Mouse (Mus musculus) embryonic stem cell, embryonic (primary cell): ENCODE results near the gene Rph3al.

Source experiments
- CTCF ChIA-PET, 4 experiments: fragments of 300-600 bp in 2 of 4; fragments of 350-600 bp in 2 of 4; sonication (Branson Sonifier 250); formaldehyde crosslinking; loops; one replicate each; lab custom pipeline; 2022; ENCODE audit warnings: inconsistent platforms in 2 of 4; lab: Charles Lee
- POLR2A ChIA-PET, 4 experiments: fragments of 300-600 bp in 2 of 4; fragments of 350-600 bp in 2 of 4; sonication (Branson Sonifier 250); formaldehyde crosslinking; loops; one replicate each; lab custom pipeline; 2022; ENCODE audit warnings: antibody characterized with exemption in 4 of 4, inconsistent platforms in 1 of 4; lab: Charles Lee

The Rph3al gene

DNA sequence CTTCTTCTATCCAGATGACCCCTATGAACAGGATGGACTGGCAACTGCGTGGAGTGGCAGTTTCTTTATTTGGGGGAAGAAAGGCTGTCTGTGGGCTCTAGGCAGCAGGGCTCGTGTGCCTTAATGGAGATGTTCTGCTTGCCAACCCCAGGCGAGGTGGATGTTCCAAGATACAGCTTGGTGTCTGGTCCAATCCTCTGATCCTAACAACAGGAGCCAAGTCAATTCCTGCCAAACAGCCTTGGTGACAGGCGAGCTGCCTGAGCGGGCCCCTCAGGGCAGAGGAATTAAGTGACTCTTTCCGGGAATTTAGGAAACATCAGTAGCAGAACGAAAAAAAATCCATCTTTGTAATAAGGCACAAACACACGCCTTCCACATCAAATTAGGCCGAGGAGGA lies 38.6 kb downstream of the Rph3al start:
- ChIA-PET CTCF (interaction anchor here (0.6 to 4.7 kb wide), 8 partner anchors 13 to 124 kb away, joined by 3 to 24 read pairs (median 4); no protein-coding TSS in a partner anchor), POLR2A (interaction anchor here in 1 of 4 experiments (1.1 kb wide), 1 partner anchor 57 kb away, joined by 3 read pairs; no protein-coding TSS in a partner anchor)

DNA sequence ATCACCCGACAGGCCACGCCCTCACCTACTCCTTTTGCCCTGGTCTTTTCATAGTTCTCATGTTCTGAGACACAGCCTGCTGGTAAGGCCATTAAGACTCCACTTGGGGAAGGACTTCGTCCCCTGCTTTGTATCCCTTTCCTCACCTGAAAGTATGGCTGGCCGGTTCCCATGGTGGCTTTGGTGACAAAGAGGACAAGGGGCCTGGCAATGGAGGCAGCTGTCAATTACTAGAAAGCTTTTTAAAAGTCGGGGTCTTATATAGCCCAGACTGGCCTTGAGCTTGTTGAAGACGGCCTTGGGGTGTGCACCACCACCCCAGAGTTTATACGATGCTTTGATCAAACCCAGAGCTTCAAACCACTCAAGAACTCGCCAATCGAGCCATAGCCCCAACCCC lies 39.7 kb downstream of the Rph3al start:
- CTCF ChIA-PET: interaction anchor here in 2 of 4 experiments (0.6 to 1.5 kb wide), 3 partner anchors 117 to 323 kb away, joined by 3 to 4 read pairs (median 3); no protein-coding TSS in a partner anchor
- POLR2A ChIA-PET: no interaction called here

- CTCF ChIA-PET: interaction anchor here in 3 of 4 experiments (0.6 to 1.7 kb wide), 8 partner anchors 9 to 181 kb away, joined by 3 to 6 read pairs (median 3); no protein-coding TSS in a partner anchor
- POLR2A ChIA-PET: interaction anchor here in 2 of 4 experiments (0.7 to 0.8 kb wide), 4 partner anchors 102 to 128 kb away, joined by 3 to 4 read pairs (median 3); no protein-coding TSS in a partner anchor
Observed at GRCm38 (mm10) chr11:75894791-75895420, 43.3 kb downstream of the Rph3al start.

GRCm38 (mm10) chr11:75893956-75894355 lies 44.3 kb downstream of the Rph3al start:
- POLR2A ChIA-PET: interaction anchor here in 2 of 4 experiments (0.6 to 1.1 kb wide), 5 partner anchors 28 to 293 kb away, joined by 3 to 6 read pairs (median 3); no protein-coding TSS in a partner anchor

GRCm38 (mm10) chr11:75887349-75887748 lies 50.9 kb downstream of the Rph3al start:
- ChIA-PET CTCF (interaction anchor here in 1 of 4 experiments (0.6 kb wide), 1 partner anchor 103 kb away, joined by 3 read pairs; no protein-coding TSS in a partner anchor), POLR2A (no interaction called here)

More at GRCm38 (mm10) chr11:75893956-75894355, 44.3 kb downstream of the Rph3al start:
- CTCF ChIA-PET: interaction anchor here in 3 of 4 experiments (0.7 to 1.7 kb wide), 4 partner anchors 10 to 118 kb away, joined by 3 to 6 read pairs (median 5); no protein-coding TSS in a partner anchor

DNA sequence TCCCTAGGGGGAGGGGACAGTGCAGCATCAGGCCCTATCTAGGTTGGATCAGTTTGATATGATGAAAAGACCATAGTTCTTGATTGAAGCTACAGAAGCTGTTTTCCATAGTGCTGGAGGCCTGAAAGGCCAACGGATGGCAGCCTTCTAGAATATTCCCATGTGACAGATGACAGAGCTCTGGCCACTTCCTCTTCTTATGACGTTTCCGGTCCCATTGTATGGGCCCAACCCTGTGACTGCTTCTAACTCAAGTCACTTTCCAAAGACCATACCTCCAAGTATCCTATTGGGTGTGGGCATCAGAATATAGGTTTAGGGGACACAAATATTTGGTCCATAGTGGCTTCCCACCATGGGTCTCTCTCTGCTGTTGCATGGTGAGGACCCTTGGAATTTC lies 57.0 kb downstream of the Rph3al start:
- POLR2A ChIA-PET: interaction anchor here in 1 of 4 experiments (0.6 kb wide), 1 partner anchor 1254 kb away, joined by 4 read pairs; no protein-coding TSS in a partner anchor
- CTCF ChIA-PET: no interaction called here

GRCm38 (mm10) chr11:75880064-75880463 lies 58.2 kb downstream of the Rph3al start:
- CTCF ChIA-PET: no interaction called here

GRCm38 (mm10) chr11:75878460-75878859 lies 59.8 kb downstream of the Rph3al start:
- ChIA-PET CTCF (interaction anchor here in 1 of 4 experiments (1.4 kb wide), 1 partner anchor 8 kb away, joined by 5 read pairs; no protein-coding TSS in a partner anchor), POLR2A (interaction anchor here in 2 of 4 experiments (1.5 to 2.6 kb wide), 2 partner anchors 9 to 12 kb away, joined by 3 to 12 read pairs; no protein-coding TSS in a partner anchor)

More at GRCm38 (mm10) chr11:75880064-75880463, 58.2 kb downstream of the Rph3al start:
- POLR2A ChIA-PET: interaction anchor here in 1 of 4 experiments (0.5 to 0.6 kb wide), 2 partner anchors 53 to 115 kb away, joined by 4 to 5 read pairs; no protein-coding TSS in a partner anchor

DNA sequence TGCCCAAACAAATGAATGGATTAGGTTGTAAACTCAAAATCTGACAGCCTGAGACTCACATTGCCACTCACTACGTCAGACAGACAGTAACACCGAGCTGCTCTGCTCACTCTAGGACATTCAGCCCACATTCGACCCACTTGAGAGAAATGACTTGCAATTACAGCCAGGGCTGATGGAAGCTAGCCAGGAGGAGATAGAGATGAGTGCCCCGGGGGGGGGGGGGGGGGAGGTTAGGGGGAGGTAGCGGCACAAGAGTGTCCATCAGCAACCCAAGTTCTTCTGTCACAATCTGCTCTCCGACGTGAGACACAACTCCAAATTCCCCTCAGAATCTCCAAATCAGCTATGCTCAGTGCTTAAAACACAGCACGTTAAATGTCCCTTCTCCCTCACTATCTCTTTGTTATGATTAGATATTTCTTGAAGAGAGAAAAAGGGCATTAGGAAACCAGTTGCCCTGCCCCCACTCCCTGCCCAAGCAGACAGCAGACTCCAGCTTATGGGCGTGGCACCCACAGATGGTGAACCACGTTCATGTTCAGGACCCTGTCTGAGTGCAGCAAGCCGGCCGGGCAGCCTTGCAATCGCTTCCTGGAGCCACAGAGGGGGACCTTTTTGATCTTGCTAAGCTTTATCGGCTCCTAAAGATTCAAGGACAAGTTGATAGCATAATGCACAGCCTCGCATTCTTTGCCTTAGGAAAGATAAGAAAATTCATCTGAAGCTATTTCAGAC lies 62.0 kb downstream of the Rph3al start:
- CTCF ChIA-PET: interaction anchor here (0.6 to 2.2 kb wide), 12 partner anchors 27 to 114 kb away, joined by 3 to 10 read pairs (median 3); no protein-coding TSS in a partner anchor
- POLR2A ChIA-PET: interaction anchor here in 1 of 4 experiments (0.6 to 2.6 kb wide), 6 partner anchors 10 to 538 kb away, joined by 3 to 12 read pairs (median 6); no protein-coding TSS in a partner anchor

DNA sequence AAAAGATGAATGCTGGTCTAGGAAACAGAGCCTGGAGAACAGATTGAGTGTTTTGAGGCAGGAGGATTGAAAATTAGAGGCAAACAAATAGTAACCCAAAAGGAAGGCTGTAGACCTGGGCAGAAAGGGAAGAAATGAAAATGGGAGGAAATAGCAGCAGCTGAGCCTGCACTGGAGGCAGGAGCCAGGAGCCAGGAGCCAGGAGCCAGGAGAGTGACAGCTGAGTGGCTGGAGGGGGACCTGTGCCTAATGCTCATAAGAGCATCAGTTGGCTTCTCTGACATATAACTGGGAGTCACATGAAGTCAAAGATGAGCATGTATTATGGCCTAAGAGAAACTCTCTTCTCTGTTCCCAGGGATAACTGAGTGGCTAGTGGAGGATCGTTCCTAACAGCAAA lies 66.5 kb downstream of the Rph3al start:
- POLR2A ChIA-PET: no interaction called here

DNA sequence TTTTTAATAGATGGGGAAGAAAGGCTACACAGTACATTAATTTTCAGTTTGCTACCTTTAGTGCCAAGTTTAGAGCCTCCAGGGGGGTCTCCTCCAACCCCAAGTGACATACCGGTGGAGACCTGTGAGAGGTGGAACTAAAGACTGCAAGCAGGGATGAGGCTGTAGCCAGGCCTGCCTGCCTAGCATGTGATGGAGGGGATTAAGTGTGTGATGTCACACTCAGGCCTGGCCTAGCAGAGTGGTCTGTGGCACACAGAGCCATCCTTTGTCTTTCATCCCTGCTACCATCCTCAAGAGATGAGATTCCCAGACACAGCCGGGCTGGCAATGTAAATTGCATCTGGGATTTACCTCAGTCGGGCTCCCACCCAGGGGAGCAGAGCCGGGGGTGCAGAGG lies 67.3 kb downstream of the Rph3al start:
- POLR2A ChIA-PET: interaction anchor here in 1 of 4 experiments (0.6 kb wide), 1 partner anchor 27 kb away, joined by 3 read pairs; no protein-coding TSS in a partner anchor
- CTCF ChIA-PET: interaction anchor here in 1 of 4 experiments (0.9 kb wide), 1 partner anchor 8 kb away, joined by 5 read pairs; no protein-coding TSS in a partner anchor

More for the DNA sequence above, 66.5 kb downstream of the Rph3al start:
- CTCF ChIA-PET: no interaction called here

DNA sequence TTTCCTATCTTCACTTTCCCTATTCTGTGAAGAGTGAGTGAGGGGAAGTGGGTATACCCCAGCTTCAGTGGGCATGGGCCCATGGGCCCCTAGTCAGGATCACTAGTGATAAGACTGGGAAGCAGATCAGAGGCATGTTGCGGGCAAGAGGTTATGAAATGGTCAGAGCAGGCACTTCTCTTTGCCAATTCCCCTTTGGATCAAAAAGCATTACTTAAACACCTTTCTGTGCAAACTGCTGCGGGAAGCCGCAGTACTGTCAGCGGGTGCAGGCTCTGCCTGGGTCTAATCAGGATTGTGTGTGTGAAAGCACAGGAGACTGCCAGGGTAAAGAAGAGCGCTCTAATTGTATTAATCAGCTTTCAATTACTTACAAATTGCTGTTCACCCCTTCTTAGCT lies 67.8 kb downstream of the Rph3al start:
- ChIA-PET POLR2A (interaction anchor here in 1 of 4 experiments (0.6 kb wide), 1 partner anchor 26 kb away, joined by 3 read pairs; no protein-coding TSS in a partner anchor), CTCF (interaction anchor here in 2 of 4 experiments (0.5 to 0.9 kb wide), 2 partner anchors 8 to 109 kb away, joined by 3 to 5 read pairs; no protein-coding TSS in a partner anchor)

DNA sequence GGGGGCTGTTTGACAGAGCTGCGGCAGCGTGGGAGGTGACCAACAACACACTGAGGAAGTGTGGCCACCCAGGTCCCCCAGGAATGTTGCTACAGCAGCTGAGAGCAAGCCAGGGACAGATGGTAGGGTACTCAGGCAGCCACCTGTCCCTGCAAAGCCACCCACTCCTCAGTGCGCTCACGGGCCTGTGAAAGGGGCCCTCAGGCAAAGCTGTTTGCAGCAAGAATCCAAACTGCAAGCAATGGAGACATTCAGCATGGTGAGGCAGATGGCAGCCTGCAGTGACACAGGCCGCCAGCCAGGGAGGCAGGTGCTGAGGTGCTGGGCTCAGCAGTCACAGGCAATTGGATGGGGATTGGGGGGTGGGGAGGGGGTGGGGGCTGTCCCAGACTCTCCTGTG lies 68.3 kb downstream of the Rph3al start:
- ChIA-PET CTCF (interaction anchor here in 3 of 4 experiments (0.5 to 0.9 kb wide), 3 partner anchors 9 to 1108 kb away, joined by 3 to 5 read pairs (median 3); no protein-coding TSS in a partner anchor), POLR2A (interaction anchor here in 1 of 4 experiments (1.0 kb wide), 1 partner anchor 8 kb away, joined by 3 read pairs; no protein-coding TSS in a partner anchor)

DNA sequence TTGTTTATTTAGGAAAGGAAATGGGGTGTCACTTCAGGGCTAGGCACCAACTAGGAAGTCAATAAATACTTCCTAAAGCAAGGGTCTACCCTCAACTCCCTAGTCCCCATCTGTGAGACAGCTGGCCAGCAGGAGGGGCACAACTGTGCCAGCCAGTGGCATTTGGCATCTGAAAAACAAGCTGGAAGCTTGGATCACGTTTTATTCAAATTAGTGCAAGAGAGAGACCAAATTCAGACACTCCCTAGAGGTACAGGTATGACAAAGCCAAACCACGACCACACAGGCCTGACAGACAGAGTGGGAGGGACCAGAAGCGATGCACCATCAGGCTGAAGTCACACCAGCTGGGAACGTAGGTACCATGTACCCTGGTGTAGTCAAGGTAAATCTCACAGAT lies 71.4 kb downstream of the Rph3al start:
- ChIA-PET POLR2A (interaction anchor here in 1 of 4 experiments (0.7 to 2.5 kb wide), 2 partner anchors 10 to 27 kb away, joined by 3 to 12 read pairs; no protein-coding TSS in a partner anchor), CTCF (interaction anchor here in 1 of 4 experiments (1.1 kb wide), 1 partner anchor 37 kb away, joined by 4 read pairs; no protein-coding TSS in a partner anchor)

DNA sequence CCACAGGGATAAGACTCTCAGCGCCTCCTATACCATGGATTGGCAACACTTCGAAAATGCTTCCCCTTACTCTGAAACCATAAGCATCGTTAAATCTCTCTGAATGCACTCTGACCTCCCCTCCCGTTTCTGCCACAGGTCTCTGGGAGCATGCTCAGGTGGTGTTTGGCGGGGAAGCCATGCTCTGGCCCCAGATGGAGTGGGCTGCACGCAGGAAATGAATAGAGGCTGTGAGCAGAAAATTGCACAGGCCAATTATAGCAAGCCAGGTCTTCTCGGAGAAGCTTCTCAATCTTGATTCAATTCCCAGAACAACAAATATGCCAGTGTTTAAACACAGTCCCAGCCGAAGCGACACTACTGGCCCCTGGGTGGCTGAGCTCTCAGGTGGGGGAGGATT lies 72.4 kb downstream of the Rph3al start:
- ChIA-PET CTCF (interaction anchor here in 3 of 4 experiments (0.6 to 1.5 kb wide), 6 partner anchors 29 to 287 kb away, joined by 3 to 6 read pairs (median 4); no protein-coding TSS in a partner anchor), POLR2A (interaction anchor here in 1 of 4 experiments (1.1 to 2.5 kb wide), 2 partner anchors 11 to 76 kb away, joined by 6 to 12 read pairs; no protein-coding TSS in a partner anchor)

GRCm38 (mm10) chr11:75865253-75865619 lies 73.0 kb downstream of the Rph3al start:
- POLR2A ChIA-PET: interaction anchor here in 2 of 4 experiments (0.6 to 2.5 kb wide), 5 partner anchors 12 to 211 kb away, joined by 3 to 12 read pairs (median 5); no protein-coding TSS in a partner anchor
- CTCF ChIA-PET: interaction anchor here (0.6 to 1.5 kb wide), 8 partner anchors 27 to 180 kb away, joined by 3 to 4 read pairs (median 3); no protein-coding TSS in a partner anchor

DNA sequence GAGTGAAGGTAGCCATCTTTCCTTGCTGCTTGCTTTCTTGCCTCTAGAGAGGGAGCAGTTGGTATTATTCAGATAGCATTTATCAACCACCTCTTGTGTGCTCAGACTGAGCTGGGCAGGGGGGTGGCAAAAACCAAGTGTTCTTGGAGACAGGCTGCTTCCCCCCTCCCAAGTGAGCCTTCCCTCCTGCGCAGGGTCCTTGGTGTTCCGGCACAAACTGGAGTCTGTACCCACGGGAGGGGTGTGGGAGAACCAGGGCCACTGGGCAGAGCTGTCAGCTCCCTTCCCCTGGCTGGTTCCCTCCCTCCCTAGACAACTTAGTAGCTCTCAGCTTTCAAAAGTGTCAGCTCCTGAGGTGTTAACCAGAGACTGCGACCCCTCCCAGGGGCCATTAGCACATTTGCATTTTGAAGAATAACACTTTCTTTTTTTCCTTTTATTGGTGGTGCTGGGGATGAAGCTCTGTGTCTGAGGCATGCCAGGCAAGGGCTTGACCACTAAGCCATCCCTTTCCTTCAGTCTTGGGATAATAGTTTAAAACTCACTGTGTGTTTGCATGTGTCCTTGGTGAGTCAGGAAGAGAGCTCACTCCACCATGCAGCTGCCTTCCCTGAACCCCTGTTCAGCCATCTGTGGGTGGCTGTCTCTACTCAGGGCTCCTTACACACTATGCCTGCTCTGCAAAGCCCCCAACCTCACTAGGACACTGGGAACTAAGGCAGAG lies 73.5 kb downstream of the Rph3al start:
- CTCF ChIA-PET: interaction anchor here in 3 of 4 experiments (0.6 to 1.5 kb wide), 7 partner anchors 26 to 181 kb away, joined by 3 to 4 read pairs (median 3); no protein-coding TSS in a partner anchor
- POLR2A ChIA-PET: interaction anchor here in 3 of 4 experiments (0.6 to 2.5 kb wide), 8 partner anchors 12 to 210 kb away, joined by 3 to 12 read pairs (median 4); no protein-coding TSS in a partner anchor
